Mouse (Mus musculus): ENCODE data around the gene Aldoart1.

Aldoart1 gene

GRCm38 (mm10) chr4:72852534-72852933 is at the start of gene Aldoart1:
Gene Aldoart1 (minus strand): TSS chr4:72852634.
- no peak for DNase-seq (ENCODE audit: low read depth, low spot score)

DNA sequence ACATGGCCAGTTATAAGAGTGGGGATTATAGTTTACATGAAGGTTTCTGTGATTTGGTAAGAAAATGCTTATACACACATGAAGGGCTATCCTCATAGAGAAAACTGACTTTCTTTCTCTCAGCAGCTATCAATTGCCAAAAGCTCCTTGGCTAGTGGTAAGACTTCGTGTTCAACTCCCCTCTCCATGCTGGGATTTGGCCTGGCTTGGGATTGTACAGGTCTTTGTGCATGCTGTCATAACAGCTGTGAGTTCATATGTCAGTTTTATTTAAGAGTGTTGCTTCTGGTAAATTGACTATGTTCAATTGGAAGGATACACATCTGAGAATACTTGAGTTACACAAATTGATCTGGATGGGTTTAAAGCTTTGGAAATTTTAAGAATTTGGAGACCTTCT is 49.1 kb upstream of the Aldoart1 start:
- no peak for DNase-seq (ENCODE audit: low read depth, low spot score)

- no peak for DNase-seq (ENCODE audit: low read depth, low spot score)
Observed at GRCm38 (mm10) chr4:72865371-72866075, 13.1 kb upstream of the Aldoart1 start.

GRCm38 (mm10) chr4:72844276-72844675 is 8.2 kb downstream of the Aldoart1 start:
- peak; percentile 56 for DNase-seq (ENCODE audit: low read depth, low spot score)

GRCm38 (mm10) chr4:72843025-72843424 is 9.4 kb downstream of the Aldoart1 start:
- peak; percentile 50 for DNase-seq (ENCODE audit: low read depth, low spot score)

DNA sequence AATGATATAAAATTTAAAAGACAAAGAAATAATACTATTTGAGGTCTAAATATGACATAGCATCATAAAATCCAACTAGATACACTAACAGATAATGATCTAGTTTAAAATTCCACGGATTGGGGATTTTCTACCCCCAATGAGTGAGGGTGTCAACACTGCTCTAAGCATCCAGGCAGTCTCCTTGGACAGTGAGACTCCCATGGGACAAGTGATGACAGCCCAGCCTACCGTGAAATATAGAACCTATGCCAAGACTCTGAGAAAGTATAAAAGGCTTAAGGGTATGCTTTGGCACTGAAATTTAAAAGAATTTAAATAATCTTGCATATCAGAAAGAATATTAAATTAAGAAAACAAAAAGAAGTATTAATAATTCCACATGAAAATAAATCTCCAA is 16.0 kb downstream of the Aldoart1 start:
- DNase-seq (ENCODE audit: low read depth, low spot score), result no peak

GRCm38 (mm10) chr4:72835400-72835799 is 17.0 kb downstream of the Aldoart1 start:
- no peak for DNase-seq (ENCODE audit: low read depth, low spot score)

GRCm38 (mm10) chr4:72800816-72801215 is 51.6 kb downstream of the Aldoart1 start:
- DNase-seq (ENCODE audit: low read depth, low spot score), result no peak
